In genomic region chr9:61907621-61908295, GRCm38 (mm10) we compare ENCODE assay signal across 10 mouse cellular contexts.
"Had no signal": no experiment of that assay in that cellular context is flagged by ENCODE, and none has a peak within 500 bp of the region (broad histone marks: within the 10 kb centered on the region; RNA-seq: fewer than 3 reads in every experiment).

No protein-coding gene starts in this region.

- H3K27ac ChIP-seq: midbrain, embryonic 10.5 days; midbrain, embryonic 12.5 days; neural tube, embryonic 12.5 days; neural tube, embryonic 15.5 days had no signal

- H3K4me3 ChIP-seq: midbrain, embryonic 10.5 days; midbrain, embryonic 12.5 days; myocyte; neural tube, embryonic 12.5 days; neural tube, embryonic 15.5 days had no signal

- H3K9ac ChIP-seq: lung, embryonic 14.5 days; midbrain, embryonic 12.5 days; neural tube, embryonic 12.5 days; neural tube, embryonic 15.5 days had no signal

- H3K9me3 ChIP-seq: midbrain, embryonic 10.5 days; midbrain, embryonic 12.5 days; neural tube, embryonic 12.5 days; neural tube, embryonic 15.5 days had no signal

- DNase-seq: midbrain, embryonic 14.5 days; right cerebral cortex, adult 18-20 months; right cerebral cortex, postnatal 25 days had no signal

- H3K4me2 ChIP-seq: lung, embryonic 14.5 days; midbrain, embryonic 12.5 days; neural tube, embryonic 12.5 days; neural tube, embryonic 15.5 days had no signal

- ATAC-seq: midbrain, embryonic 16.5 days had no signal

- H3K27me3 ChIP-seq: midbrain, embryonic 12.5 days; neural tube, embryonic 12.5 days; neural tube, embryonic 15.5 days had no signal
